Mouse (Mus musculus) thymus, postnatal 36 days (tissue): Measurements from ENCODE around the gene Oaz2.
"Not testable (repeated sequence)": the region's sequence is repeated elsewhere in the genome, so short reads cannot be mapped to it uniquely, and the experiment has no call there.

Experiments
- DNase-seq, 2 experiments: peaks; one replicate each; pipeline ENCODE4 v3.0.0; 2022; ENCODE audit warnings: mixed read lengths in 2 of 2

Oaz2 gene

GRCm38 (mm10) chr9:65653741-65654140 lies 14.1 kb upstream of the Oaz2 start:
- DNase-seq: no peak

- no peak for DNase-seq
Observed at GRCm38 (mm10) chr9:65654700-65655237, 13.0 kb upstream of the Oaz2 start.

GRCm38 (mm10) chr9:65655540-65655939 lies 12.3 kb upstream of the Oaz2 start:
- peak in 1 of 2 experiments; percentile 20 for DNase-seq

- DNase-seq: no peak
Observed at GRCm38 (mm10) chr9:65657218-65657617, 10.6 kb upstream of the Oaz2 start.

- DNase-seq: no peak
Observed at GRCm38 (mm10) chr9:65661029-65661428, 6.8 kb upstream of the Oaz2 start.

- no peak for DNase-seq
Observed at GRCm38 (mm10) chr9:65661493-65661892, 6.3 kb upstream of the Oaz2 start.

- DNase-seq: peak; percentile 52 to 66
Observed at GRCm38 (mm10) chr9:65664163-65664562, 3.6 kb upstream of the Oaz2 start.

GRCm38 (mm10) chr9:65666042-65666441 lies 1.8 kb upstream of the Oaz2 start:
- peak; percentile 55 to 62 for DNase-seq

GRCm38 (mm10) chr9:65671431-65671931 lies 3.7 kb downstream of the Oaz2 start:
- no peak for DNase-seq

GRCm38 (mm10) chr9:65672996-65673395 lies 5.2 kb downstream of the Oaz2 start:
- DNase-seq: no peak

GRCm38 (mm10) chr9:65675461-65676357 lies 7.9 kb downstream of the Oaz2 start:
- DNase-seq: no peak

GRCm38 (mm10) chr9:65676358-65677118 lies 8.7 kb downstream of the Oaz2 start:
- peak; percentile 96 for DNase-seq

- DNase-seq: no peak
Observed at GRCm38 (mm10) chr9:65677119-65677462, 9.3 kb downstream of the Oaz2 start.

GRCm38 (mm10) chr9:65679181-65679761 lies 11.5 kb downstream of the Oaz2 start:
- DNase-seq: no peak

- no peak for DNase-seq
Observed at GRCm38 (mm10) chr9:65680938-65681633, 13.3 kb downstream of the Oaz2 start.

- DNase-seq: no peak
Observed at GRCm38 (mm10) chr9:65681634-65681940, 13.8 kb downstream of the Oaz2 start.

- DNase-seq: no peak
Observed at GRCm38 (mm10) chr9:65682183-65682582, 14.4 kb downstream of the Oaz2 start.

GRCm38 (mm10) chr9:65682994-65683393 lies 15.2 kb downstream of the Oaz2 start:
- no peak for DNase-seq

- DNase-seq: no peak
Observed at GRCm38 (mm10) chr9:65684704-65685103, 16.9 kb downstream of the Oaz2 start.

- not testable (repeated sequence) for DNase-seq
Observed at GRCm38 (mm10) chr9:65689869-65690268, 22.1 kb downstream of the Oaz2 start.

GRCm38 (mm10) chr9:65692466-65692865 lies 24.7 kb downstream of the Oaz2 start:
- DNase-seq: no peak

GRCm38 (mm10) chr9:65692959-65693603 lies 25.3 kb downstream of the Oaz2 start:
- DNase-seq: no peak
